Mouse (Mus musculus) liver, adult 2 months (tissue): ENCODE results near the gene Gm26620. TPM values are rescaled to one million over a fixed set of nuclear protein-coding genes. Genes with fewer than 3 reads are reported as not detected.

Experiments used
- DNase-seq: peaks from one replicate; pipeline ENCODE4 v3.0.0-alpha.2; 2011; ENCODE audit warnings: low read depth, low spot score; ENCODE audit errors: extremely low read depth
- H3K27ac ChIP-seq: fragments of 200-500 bp; replicated peaks from 2 replicates; pipeline ENCODE4 v1.5.1; 2012; ENCODE audit warnings: low read depth, mild to moderate bottlenecking, control low read depth, inconsistent platforms, low read length; ENCODE audit not compliant: insufficient read depth
- H3K27me3 ChIP-seq: fragments of 200-500 bp; 2 replicates; pipeline ENCODE4 v1.6.1; 2012; ENCODE audit warnings: mild to moderate bottlenecking, moderate library complexity, low read length, inconsistent platforms; ENCODE audit not compliant: control insufficient read depth, insufficient read depth
- H3K36me3 ChIP-seq: fragments of 200-500 bp; 2 replicates; pipeline ENCODE4 v1.6.1; 2012; ENCODE audit warnings: low read length, inconsistent platforms; ENCODE audit not compliant: control insufficient read depth, insufficient read depth
- H3K4me1 ChIP-seq: fragments of 200-500 bp; 2 replicates; pipeline ENCODE4 v1.6.1; 2011; ENCODE audit warnings: low read length; ENCODE audit not compliant: control insufficient read depth, insufficient read depth
- H3K4me3 ChIP-seq: fragments of 200-500 bp; 2 replicates; pipeline ENCODE4 v1.5.1; 2011; ENCODE audit warnings: low read depth, mild to moderate bottlenecking, control low read depth, low read length, moderate library complexity; ENCODE audit not compliant: insufficient read depth
- H3K79me2 ChIP-seq: fragments of 200-500 bp; 2 replicates; pipeline ENCODE4 v1.6.1; 2012; ENCODE audit warnings: inconsistent platforms, mild to moderate bottlenecking, low read length, moderate library complexity; ENCODE audit not compliant: control insufficient read depth, insufficient read depth
- H3K9ac ChIP-seq: fragments of 200-500 bp; 2 replicates; pipeline ENCODE4 v1.6.1; 2012; ENCODE audit warnings: low read depth, mild to moderate bottlenecking, control low read depth, inconsistent platforms, low read length
- CTCF ChIP-seq: fragments of 200-500 bp; IDR thresholded peaks from 2 replicates; pipeline ENCODE4 v1.5.1; 2011; ENCODE audit warnings: low read depth, low read length, control low read depth
- POLR2A ChIP-seq: fragments of 200-500 bp; IDR thresholded peaks from 2 replicates; pipeline ENCODE4 v1.6.1; 2011; ENCODE audit warnings: low read length, control low read depth; ENCODE audit not compliant: insufficient read depth; ENCODE audit errors: extremely low read depth
- WGBS: fragments of 180-500 bp; shearing (Covaris S2); methylation state at CpG from one replicate; pipeline ENCODE4 v1.1.7; 2018; 5-methylcytosine and 5-hydroxymethylcytosine counted together
- polyA plus RNA-seq: library from polyadenylated mRNA; depleted of rRNA; stranded (reverse); fragments of >200 nt; gene quantifications from 2 replicates; pipeline ENCODE4 v1.2.3, GENCODE M21; 2012; rRNA removed
- total RNA-seq: library from RNA; depleted of rRNA; stranded (reverse); fragments of >200 nt; gene quantifications from 2 replicates; pipeline ENCODE4 v1.2.3, GENCODE M21; 2014; rRNA removed

Gene Gm26620
- total and polyA plus RNA-seq, 2 experiments, result 0.59 to 0.74 TPM

DNA sequence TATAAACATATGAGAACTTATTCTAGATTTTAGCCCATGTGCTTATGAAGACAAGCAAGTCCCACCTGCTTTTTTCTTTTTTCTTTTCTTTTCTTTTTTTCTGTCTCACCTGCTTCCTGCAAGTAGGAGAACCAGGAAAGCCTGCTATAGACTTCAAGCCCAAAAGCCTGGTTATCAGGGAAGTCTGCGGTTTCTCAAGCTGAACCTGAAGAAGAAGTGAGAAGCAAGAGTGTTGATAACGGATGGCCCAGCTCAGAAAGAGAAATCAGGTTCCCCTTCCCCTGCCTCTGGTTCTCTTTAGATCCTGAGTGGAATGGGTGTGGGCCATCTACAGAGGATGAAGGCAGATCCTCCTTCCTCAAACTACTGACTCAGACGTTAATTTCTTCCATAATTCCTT is 47.2 kb downstream of the Gm26620 start:
- DNase-seq, result no peak
- Histone ChIP-seq H3K27me3 (no peaks in the 10 kb centered on the region), H3K27ac (no peak overlapping the region), H3K36me3 (no peaks in the 10 kb centered on the region), H3K4me1 (no peaks in the 10 kb centered on the region), H3K9ac (no peak overlapping the region), H3K4me3 (no peak overlapping the region), H3K79me2 (no peaks in the 10 kb centered on the region)
- WGBS, result 80% methylated on average over 3 of the region's 3 CpGs
- TF ChIP-seq POLR2A (no peak), CTCF (no peak)

GRCm38 (mm10) chr1:170933386-170933920 is 48.6 kb downstream of the Gm26620 start:
- no peaks in the 10 kb centered on the region for H3K27me3 ChIP-seq
- DNase-seq, result no peak
- WGBS, result 74% methylated on average over 6 of the region's 6 CpGs
- H3K4me1 ChIP-seq, result no peaks in the 10 kb centered on the region
- no peak overlapping the region for H3K9ac ChIP-seq
- no peak overlapping the region for H3K4me3 ChIP-seq
- H3K79me2 ChIP-seq, result no peaks in the 10 kb centered on the region
- no peak for TF ChIP-seq POLR2A
- TF ChIP-seq CTCF, result no peak
- H3K27ac ChIP-seq, result no peak overlapping the region
- no peaks in the 10 kb centered on the region for H3K36me3 ChIP-seq

GRCm38 (mm10) chr1:170933940-170934339 is 49.1 kb downstream of the Gm26620 start:
- Histone ChIP-seq H3K4me3 (no peak overlapping the region), H3K4me1 (no peaks in the 10 kb centered on the region), H3K27ac (no peak overlapping the region), H3K27me3 (no peaks in the 10 kb centered on the region), H3K9ac (no peak overlapping the region), H3K79me2 (no peaks in the 10 kb centered on the region), H3K36me3 (no peaks in the 10 kb centered on the region)
- TF ChIP-seq POLR2A (no peak), CTCF (no peak)
- DNase-seq, result no peak
- 76% methylated on average over 1 of the region's 1 CpGs for WGBS

DNA sequence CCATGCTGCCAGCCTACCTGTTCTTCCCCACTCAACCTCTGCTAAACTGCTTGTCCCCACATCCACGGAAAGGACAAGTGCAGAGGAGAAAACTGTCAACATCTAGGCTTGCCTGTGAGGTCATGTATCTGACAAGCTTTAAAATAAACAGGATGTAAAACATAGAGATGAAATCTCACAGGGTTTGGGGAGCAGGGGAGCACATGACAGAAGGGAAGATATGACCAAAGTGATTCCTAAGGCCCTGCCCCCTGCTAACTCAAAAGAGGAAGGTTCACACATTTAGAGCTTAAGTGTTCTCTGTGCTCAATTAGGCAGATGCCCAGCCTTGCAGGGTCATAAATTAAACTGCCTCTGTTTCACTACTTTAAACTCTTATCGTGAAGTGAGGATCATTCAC is 49.5 kb downstream of the Gm26620 start:
- Histone ChIP-seq H3K4me3 (no peak overlapping the region), H3K79me2 (no peaks in the 10 kb centered on the region), H3K36me3 (no peaks in the 10 kb centered on the region), H3K27ac (no peak overlapping the region), H3K27me3 (no peaks in the 10 kb centered on the region), H3K4me1 (no peaks in the 10 kb centered on the region), H3K9ac (no peak overlapping the region)
- no peak for TF ChIP-seq CTCF
- TF ChIP-seq POLR2A, result no peak
- DNase-seq, result peak; percentile 19
- 66% methylated on average over 2 of the region's 2 CpGs for WGBS

Other genes starting within 250 kb of the Gm26620 start
- gene Olfml2b, start 240.5 kb upstream of the Gm26620 start, total RNA-seq, result 0.37 and 0.67 TPM in 2 replicates
- 0.44 and 0.46 TPM in 2 replicates for gene Olfml2b, start 240.5 kb upstream of the Gm26620 start, polyA plus RNA-seq
- gene Atf6, start 17.3 kb upstream of the Gm26620 start, total RNA-seq, result 30.1 and 38.1 TPM in 2 replicates
- gene Atf6, start 17.3 kb upstream of the Gm26620 start, polyA plus RNA-seq, result 13.0 and 14.3 TPM in 2 replicates
- gene Dusp12, start 475 bp downstream of the Gm26620 start, total RNA-seq, result 30.4 and 36.2 TPM in 2 replicates
- gene Dusp12, start 475 bp downstream of the Gm26620 start, polyA plus RNA-seq, result 12.7 and 17.2 TPM in 2 replicates
- gene Fcrlb, start 27.9 kb downstream of the Gm26620 start, total RNA-seq, result 0.18 and 0.20 TPM in 2 replicates
- 0.11 TPM in 1 of 2 replicates, not detected in the other for gene Fcrlb, start 27.9 kb downstream of the Gm26620 start, polyA plus RNA-seq
- 0.83 and 1.1 TPM in 2 replicates for gene Fcrla, start 42.5 kb downstream of the Gm26620 start, total RNA-seq
- gene Fcrla, start 42.5 kb downstream of the Gm26620 start, polyA plus RNA-seq, result 0.37 and 1.1 TPM in 2 replicates
- 56.6 and 68.7 TPM in 2 replicates for gene Fcgr2b, start 91.5 kb downstream of the Gm26620 start, total RNA-seq
- 18.6 and 34.9 TPM in 2 replicates for gene Fcgr2b, start 91.5 kb downstream of the Gm26620 start, polyA plus RNA-seq
- 8.4 and 10.3 TPM in 2 replicates for gene Fcgr4, start 133.9 kb downstream of the Gm26620 start, total RNA-seq
- 3.1 and 4.5 TPM in 2 replicates for gene Fcgr4, start 133.9 kb downstream of the Gm26620 start, polyA plus RNA-seq
- gene Fcgr3, start 179.9 kb downstream of the Gm26620 start, total RNA-seq, result 11.5 and 14.5 TPM in 2 replicates
- gene Fcgr3, start 179.9 kb downstream of the Gm26620 start, polyA plus RNA-seq, result 2.6 and 4.5 TPM in 2 replicates
- gene Cfap126, start 228.9 kb downstream of the Gm26620 start, total RNA-seq, result 0.13 and 0.37 TPM in 2 replicates
- 1.5 and 3.5 TPM in 2 replicates for gene Cfap126, start 228.9 kb downstream of the Gm26620 start, polyA plus RNA-seq